ENCODE assay signal across 24 mouse cellular contexts in the genomic region with DNA sequence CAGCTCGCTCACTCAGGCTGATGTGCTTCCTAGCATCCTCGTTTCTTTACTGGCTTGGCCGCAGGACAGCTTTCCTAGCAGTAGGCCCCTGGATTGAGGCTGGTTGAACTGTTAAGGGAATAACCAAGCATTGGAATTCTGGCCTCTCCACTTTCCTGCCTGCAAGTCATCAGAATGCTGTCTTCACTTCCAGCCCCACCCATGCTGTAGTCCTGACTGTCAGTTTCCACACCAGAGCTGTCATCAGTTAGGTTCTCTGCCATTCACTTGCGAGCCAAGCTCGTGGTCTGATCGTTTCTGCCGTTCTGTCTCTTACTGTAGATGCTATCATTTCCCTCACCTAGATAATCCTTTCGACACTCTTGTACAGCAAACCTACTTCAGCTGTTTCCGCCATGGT. TPM values are rescaled to one million over a fixed set of nuclear protein-coding genes. Genes with fewer than 3 reads are reported as not detected.
DNase-seq lines count a peak whose midpoint lies in the region; ATAC-seq lines count a peak whose summit lies in the region.
"Had no signal": no experiment of that assay in that cellular context is flagged by ENCODE, and none has a peak within 500 bp of the region (broad histone marks: within the 10 kb centered on the region; RNA-seq: fewer than 3 reads in every experiment).

No protein-coding gene starts in this region.

- intact Hi-C loops in heart, postnatal 25 days (cut with DNase I): no loop called here
- intact Hi-C loops in heart, postnatal 14 days (cut with DNase I): no loop called here

- peak; percentile 92 for DNase-seq in heart, adult 11 months
- no peak for DNase-seq in heart, postnatal 25 days (ENCODE audit: low spot score)
- peak; percentile 71 for DNase-seq in NIH3T3 (ENCODE audit: low read depth)
- DNase-seq in heart, postnatal 14 days: peak; percentile 36 to 49
- no peak for DNase-seq in cerebellum, adult 18-20 months
- no peak for DNase-seq in cerebellum, adult 9-11 months
- DNase-seq in right cerebral cortex, postnatal 36 days (ENCODE audit: low spot score in 2 of 2): no peak
- DNase-seq: adrenal gland, postnatal 25 days; cerebellum, adult 8-10 months; gastrocnemius, postnatal 14 days; right cerebral cortex, postnatal 25 days; thymus, postnatal 36 days had no signal

- H3K4me1 ChIP-seq in heart, embryonic 11.5 days (ENCODE audit: control insufficient read depth, insufficient read depth, low read length): peaks cover 25% of the 10 kb centered on the region
- H3K4me1 ChIP-seq: lung, embryonic 15.5 days had no signal

- H3K27me3 ChIP-seq in heart, embryonic 11.5 days (ENCODE audit: control insufficient read depth, insufficient read depth, low read length): no peaks in the 10 kb centered on the region
- H3K27me3 ChIP-seq: CH12.LX; embryonic facial prominence, embryonic 15.5 days; hindbrain, embryonic 15.5 days; kidney, embryonic 15.5 days; liver, embryonic 12.5 days; lung, embryonic 15.5 days had no signal

- 29% methylated on average over 9 of the region's 9 CpGs for WGBS in heart, embryonic 11.5 days (ENCODE audit: insufficient replicate concordance)

- H3K4me3 ChIP-seq in heart, embryonic 11.5 days (ENCODE audit: low read depth, low read length): no peak overlapping the region
- H3K4me3 ChIP-seq: embryonic facial prominence, embryonic 15.5 days; forebrain, embryonic 10.5 days; hindbrain, embryonic 15.5 days; kidney, embryonic 15.5 days; left cerebral cortex, adult 2 months; limb, embryonic 10.5 days; liver, embryonic 12.5 days; lung, embryonic 15.5 days had no signal

- peak overlapping the region; percentile 31 for H3K4me2 ChIP-seq in heart, embryonic 11.5 days
- H3K4me2 ChIP-seq: embryonic facial prominence, embryonic 15.5 days; hindbrain, embryonic 15.5 days; kidney, embryonic 15.5 days; liver, embryonic 12.5 days; lung, embryonic 15.5 days had no signal

- H3K9me3 ChIP-seq in heart, embryonic 11.5 days (replicated peaks; ENCODE audit: control insufficient read depth, low read length): no peaks in the 10 kb centered on the region
- H3K9me3 ChIP-seq: embryonic facial prominence, embryonic 15.5 days; forebrain, embryonic 10.5 days; hindbrain, embryonic 15.5 days; kidney, embryonic 15.5 days; limb, embryonic 10.5 days; liver, embryonic 12.5 days; lung, embryonic 15.5 days had no signal

- H3K9ac ChIP-seq in heart, embryonic 11.5 days (ENCODE audit: low read depth, low read length): no peak overlapping the region
- H3K9ac ChIP-seq: embryonic facial prominence, embryonic 15.5 days; hindbrain, embryonic 15.5 days; kidney, embryonic 15.5 days; liver, embryonic 12.5 days; lung, embryonic 15.5 days had no signal

- no peaks in the 10 kb centered on the region for H3K36me3 ChIP-seq in heart, embryonic 11.5 days (ENCODE audit: control insufficient read depth, insufficient read depth, low read length)
- H3K36me3 ChIP-seq: embryonic facial prominence, embryonic 15.5 days; forebrain, embryonic 10.5 days; hindbrain, embryonic 15.5 days; kidney, embryonic 15.5 days; limb, embryonic 10.5 days; liver, embryonic 12.5 days; lung, embryonic 15.5 days had no signal

- peak overlapping the region; percentile 69 for H3K27ac ChIP-seq in heart, embryonic 11.5 days (ENCODE audit: low read depth, low read length)
- H3K27ac ChIP-seq: embryonic facial prominence, embryonic 15.5 days; forebrain, embryonic 10.5 days; hindbrain, embryonic 15.5 days; left cerebral cortex, adult 2 months; limb, embryonic 10.5 days; liver, embryonic 12.5 days; lung, embryonic 15.5 days had no signal

- peak; percentile 84 for ATAC-seq in heart, embryonic 11.5 days (replicated peaks; ENCODE audit: insufficient number of reproducible peaks, low FRiP score, low TSS enrichment)
- ATAC-seq: activated CD4-positive, CD25-positive, alpha-beta regulatory T cell, adult 4 months; intestine, embryonic 16.5 days; liver, embryonic 12.5 days had no signal

RNA-seq across cellular contexts. Expression of a gene that starts 27.5 kb away (rescaled TPM):
- total RNA-seq in heart, postnatal 25 days (2021): 10 to 100 TPM; 26.0 to 28.9 TPM
- polyA plus RNA-seq in heart, embryonic 11.5 days (2014; fragmentation: Nextera tagmentation; extraction: Ambion mirVana): 12.9 and 14.0 TPM in 2 replicates
- 10 to 100 TPM; 28.0 to 29.2 TPM for total RNA-seq in heart, postnatal 14 days (2021)

RNA-seq across cellular contexts. Expression of a gene that starts 54.3 kb away (rescaled TPM):
- total RNA-seq in heart, postnatal 25 days (2021): 10 to 100 TPM; 41.6 to 43.3 TPM
- 40.7 and 54.2 TPM in 2 replicates for polyA plus RNA-seq in heart, embryonic 11.5 days (2014; fragmentation: Nextera tagmentation; extraction: Ambion mirVana)
- 10 to 100 TPM; 45.2 to 46.4 TPM for total RNA-seq in heart, postnatal 14 days (2021)

Comparison
In these comparisons a context has a peak if more than half of its experiments do, and no peak if none do; other contexts are left out.
1. DNase-seq: peak in heart, adult 11 months (single experiment), NIH3T3 (single experiment) and heart, postnatal 14 days (2 of 2); none in heart, postnatal 25 days (single experiment), cerebellum, adult 18-20 months (0 of 2), cerebellum, adult 9-11 months (single experiment) and right cerebral cortex, postnatal 36 days (0 of 2).